Mouse (Mus musculus): ENCODE measurements around the gene Knl1. TPM values are rescaled to one million over a fixed set of nuclear protein-coding genes. Genes with fewer than 3 reads are reported as not detected.

Knl1 gene
- polyA plus RNA-seq, 1 experiment from 2014 or later: 1.2 TPM

GRCm38 (mm10) chr2:119106583-119106982 is 59.7 kb downstream of the Knl1 start:
- H3K27ac ChIP-seq: no peak overlapping the region
- 0 out of 2 replicates have a peak, but pooled peaks cover 5% of the 10 kb centered on the region for H3K36me3 ChIP-seq (ENCODE audit: inconsistent target)

DNA sequence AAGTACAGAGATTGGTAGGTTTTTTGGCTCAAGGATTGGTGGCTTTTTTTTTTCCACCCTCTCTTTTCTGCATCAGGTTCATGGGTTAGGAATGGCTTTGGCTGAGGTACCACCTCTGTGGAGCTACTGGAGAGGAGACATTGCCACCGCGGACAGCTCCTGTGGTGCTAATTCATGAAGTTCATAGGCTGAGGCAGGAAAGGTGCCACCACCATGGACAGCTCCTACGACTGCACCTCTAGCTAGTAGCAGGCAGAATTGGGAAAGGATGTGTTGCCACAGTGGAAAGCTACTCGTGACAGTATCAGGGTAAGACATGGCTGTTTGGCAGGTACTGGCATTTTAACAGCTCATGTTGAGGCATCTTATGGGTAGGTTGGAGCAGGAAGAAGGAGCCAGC is 61.6 kb downstream of the Knl1 start:
- WGBS (ENCODE audit: missing documents): 87% methylated on average over 4 of the region's 4 CpGs
- peaks cover 6% of the 10 kb centered on the region for H3K79me2 ChIP-seq (ENCODE audit: inconsistent target)
- no peaks in the 10 kb centered on the region for H3K36me3 ChIP-seq (ENCODE audit: inconsistent target)
- no peak overlapping the region for H3K27ac ChIP-seq
- no peak overlapping the region for H3K4me3 ChIP-seq (ENCODE audit: inconsistent target)

More at GRCm38 (mm10) chr2:119106583-119106982, 59.7 kb downstream of the Knl1 start:
- 83% methylated on average over 5 of the region's 5 CpGs for WGBS (ENCODE audit: missing documents)
- no peaks in the 10 kb centered on the region for H3K79me2 ChIP-seq (ENCODE audit: inconsistent target)
- H3K4me3 ChIP-seq (ENCODE audit: inconsistent target): no peak overlapping the region

DNA sequence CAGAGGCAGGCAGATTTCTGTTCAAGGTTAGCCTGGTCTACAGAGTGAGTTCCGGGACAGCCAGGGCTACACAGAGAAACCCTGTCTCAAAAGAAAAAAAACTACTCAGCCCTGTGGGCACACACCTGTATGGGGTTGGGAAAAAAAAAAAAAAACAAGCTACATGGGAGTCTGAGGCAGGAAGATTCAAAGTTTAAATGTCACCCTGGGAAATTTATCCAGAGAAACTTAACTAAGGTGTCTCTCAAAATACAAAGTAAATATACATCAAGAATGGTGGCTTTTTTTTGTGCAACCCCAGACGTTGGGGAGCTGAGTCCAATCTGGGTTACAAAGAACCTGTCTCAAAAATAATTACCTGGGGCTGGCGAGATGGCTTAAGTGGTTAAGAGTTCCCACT is 64.1 kb downstream of the Knl1 start:
- H3K79me2 ChIP-seq (ENCODE audit: inconsistent target): peaks cover 31% of the 10 kb centered on the region
- H3K4me3 ChIP-seq (ENCODE audit: inconsistent target): no peak overlapping the region
- no peaks in the 10 kb centered on the region for H3K36me3 ChIP-seq (ENCODE audit: inconsistent target)
- 90% methylated on average over 3 of the region's 3 CpGs for WGBS (ENCODE audit: missing documents)
- no peak overlapping the region for H3K27ac ChIP-seq

DNA sequence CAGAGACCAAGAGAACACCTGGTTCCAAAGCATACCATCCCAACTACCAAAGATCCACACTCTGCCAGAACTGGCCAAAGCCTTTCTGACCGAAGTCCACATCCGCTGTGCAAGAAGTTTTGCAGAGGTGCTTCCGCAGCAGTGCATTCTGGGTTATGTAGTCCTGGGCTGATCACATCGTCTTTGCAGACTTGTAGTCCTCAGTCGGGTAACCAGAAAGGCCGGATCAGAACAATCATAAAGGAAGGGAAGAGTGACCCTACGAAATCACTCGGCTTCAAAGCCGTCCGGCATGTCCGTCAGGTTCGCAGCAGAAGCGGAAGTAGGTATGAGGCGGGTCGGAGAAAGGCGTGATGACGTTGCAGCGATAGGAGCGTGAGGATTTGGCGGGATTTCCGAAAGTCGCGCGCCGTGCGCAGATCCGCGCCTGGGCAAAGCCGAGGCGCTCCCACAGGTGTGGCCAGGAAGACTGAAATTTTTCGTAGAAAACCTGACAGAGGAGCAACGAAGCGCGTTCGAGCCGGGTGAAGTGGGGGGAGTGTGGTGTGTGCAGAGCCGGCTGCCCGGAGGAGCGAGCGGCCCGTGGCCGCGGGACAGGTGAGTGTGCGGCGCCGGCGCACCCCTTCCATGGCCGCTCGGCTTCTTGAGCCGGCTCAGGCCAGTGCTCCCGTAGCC is 65.7 kb downstream of the Knl1 start, which contains the start of gene Rad51:
TSS of gene Rad51 (plus strand) at position 356 of the 675 bp plus-strand sequence.
- H3K4me3 ChIP-seq (ENCODE audit: inconsistent target): peak within 1 kb of the TSS; percentile 64
- H3K79me2 ChIP-seq (ENCODE audit: inconsistent target): peaks cover 32% of the 10 kb centered on the region
- WGBS (ENCODE audit: missing documents): 1% methylated on average over 50 of the region's 51 CpGs
- H3K36me3 ChIP-seq (ENCODE audit: inconsistent target): no peaks in the 10 kb centered on the region
- H3K27ac ChIP-seq: peak within 1 kb of the TSS; percentile 90

- WGBS (ENCODE audit: missing documents): 10% methylated on average over 20 of the region's 20 CpGs
- no peaks in the 10 kb centered on the region for H3K36me3 ChIP-seq (ENCODE audit: inconsistent target)
- H3K4me3 ChIP-seq (ENCODE audit: inconsistent target): peak overlapping the region; percentile 64
- peaks cover 32% of the 10 kb centered on the region for H3K79me2 ChIP-seq (ENCODE audit: inconsistent target)
- peak overlapping the region; percentile 24; the same call in 1 of the 2 replicates for H3K27ac ChIP-seq
Measured at GRCm38 (mm10) chr2:119113121-119113925, 66.4 kb downstream of the Knl1 start.

DNA sequence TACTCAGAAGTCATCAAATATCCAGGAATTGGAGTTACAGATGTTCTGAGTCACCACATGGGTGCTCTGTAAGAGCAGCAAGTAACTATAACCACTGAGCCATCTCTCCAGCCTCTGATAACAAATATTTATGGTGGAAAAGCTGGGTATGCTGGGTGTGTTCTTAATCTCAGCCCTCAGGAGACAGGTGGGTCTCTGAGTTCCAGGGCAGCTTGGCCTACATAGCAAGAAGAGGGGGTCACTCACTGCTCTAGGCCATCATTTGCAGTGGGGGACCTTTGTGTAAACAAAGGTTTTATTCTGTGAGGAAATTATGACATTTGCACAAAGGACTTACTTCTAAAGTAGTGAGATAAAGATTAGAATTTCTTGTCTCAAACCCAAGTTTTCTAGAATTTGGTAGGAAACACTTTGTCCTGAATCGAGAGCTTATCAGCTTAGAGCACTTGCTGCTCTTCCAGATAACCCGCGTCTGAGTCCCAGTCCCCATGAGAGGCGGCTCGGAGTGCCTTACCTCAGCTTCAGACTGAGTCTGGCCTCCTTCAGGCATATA is 89.5 kb downstream of the Knl1 start:
- Histone ChIP-seq H3K36me3 (ENCODE audit: inconsistent target) (peaks cover 58% of the 10 kb centered on the region), H3K4me3 (ENCODE audit: inconsistent target) (no peak overlapping the region), H3K79me2 (ENCODE audit: inconsistent target) (no peaks in the 10 kb centered on the region), H3K27ac (no peak overlapping the region)
- WGBS (ENCODE audit: missing documents): 85% methylated on average over 5 of the region's 5 CpGs

GRCm38 (mm10) chr2:119145199-119145598 is 98.3 kb downstream of the Knl1 start:
- H3K79me2 ChIP-seq (ENCODE audit: inconsistent target): no peaks in the 10 kb centered on the region
- whole genome bisulfite sequencing (ENCODE audit: missing documents): 100% methylated on average over 2 of the region's 2 CpGs
- H3K36me3 ChIP-seq (ENCODE audit: inconsistent target): peaks cover 96% of the 10 kb centered on the region

GRCm38 (mm10) chr2:119146435-119146834 is 99.5 kb downstream of the Knl1 start:
- no peak overlapping the region for H3K27ac ChIP-seq
- 98% methylated on average over 6 of the region's 6 CpGs for WGBS (ENCODE audit: missing documents)
- H3K4me3 ChIP-seq (ENCODE audit: inconsistent target): no peak overlapping the region
- H3K36me3 ChIP-seq (ENCODE audit: inconsistent target): peaks cover 96% of the 10 kb centered on the region
- no peaks in the 10 kb centered on the region for H3K79me2 ChIP-seq (ENCODE audit: inconsistent target)

More at GRCm38 (mm10) chr2:119145199-119145598, 98.3 kb downstream of the Knl1 start:
- Histone ChIP-seq H3K4me3 (ENCODE audit: inconsistent target) (no peak overlapping the region), H3K27ac (no peak overlapping the region)

GRCm38 (mm10) chr2:119147160-119147678 is 100.3 kb downstream of the Knl1 start:
- WGBS (ENCODE audit: missing documents): 97% methylated on average over 12 of the region's 22 CpGs

DNA sequence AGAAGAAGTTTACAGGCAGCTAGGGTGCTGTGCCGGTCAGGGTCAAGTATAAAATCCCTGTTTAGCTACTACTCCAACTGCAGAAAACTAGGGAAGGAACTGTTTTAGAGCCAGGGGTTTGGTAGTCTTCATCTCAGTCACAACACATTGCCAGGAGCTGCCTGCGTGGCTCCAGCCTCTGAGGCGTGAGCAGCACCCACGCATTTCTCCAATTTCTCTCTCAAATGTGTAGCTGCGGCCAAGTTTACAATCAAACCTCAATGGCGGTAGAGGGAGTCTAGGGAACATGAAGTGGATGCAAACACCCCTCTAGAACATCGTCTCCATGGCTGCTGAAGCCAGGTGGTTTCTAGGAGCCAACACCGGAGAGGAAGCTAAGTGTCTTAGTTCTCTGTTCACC is 100.9 kb downstream of the Knl1 start:
- Histone ChIP-seq H3K4me3 (ENCODE audit: inconsistent target) (no peak overlapping the region), H3K79me2 (ENCODE audit: inconsistent target) (no peaks in the 10 kb centered on the region), H3K27ac (no peak overlapping the region), H3K36me3 (ENCODE audit: inconsistent target) (peaks cover 96% of the 10 kb centered on the region)
- 95% methylated on average over 8 of the region's 8 CpGs for WGBS (ENCODE audit: missing documents)

More at GRCm38 (mm10) chr2:119147160-119147678, 100.3 kb downstream of the Knl1 start:
- Histone ChIP-seq H3K4me3 (ENCODE audit: inconsistent target) (no peak overlapping the region), H3K79me2 (ENCODE audit: inconsistent target) (no peaks in the 10 kb centered on the region), H3K36me3 (ENCODE audit: inconsistent target) (peaks cover 96% of the 10 kb centered on the region), H3K27ac (no peak overlapping the region)

DNA sequence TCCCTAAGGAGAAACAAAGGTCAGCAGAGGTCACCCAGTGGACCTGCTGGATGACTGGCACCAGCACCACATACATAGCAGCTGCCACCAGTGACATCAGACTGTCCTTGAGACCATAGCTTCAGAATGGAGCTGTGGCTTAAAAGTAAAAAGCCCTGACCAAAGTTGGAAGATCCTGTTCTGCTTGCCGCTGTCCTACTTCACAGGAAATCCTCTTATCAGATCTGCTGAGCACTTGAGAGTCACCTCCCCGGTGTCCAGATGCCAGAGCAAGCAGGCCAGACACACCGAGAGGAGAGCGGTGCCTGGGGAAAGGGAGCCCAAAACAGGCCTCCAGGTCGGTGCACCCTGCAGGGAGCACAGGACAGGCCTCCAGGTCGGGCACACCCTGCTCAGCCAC is 105.3 kb downstream of the Knl1 start:
- Histone ChIP-seq H3K4me3 (ENCODE audit: inconsistent target) (no peak overlapping the region), H3K36me3 (ENCODE audit: inconsistent target) (peaks cover 69% of the 10 kb centered on the region), H3K27ac (no peak overlapping the region), H3K79me2 (ENCODE audit: inconsistent target) (peaks cover 21% of the 10 kb centered on the region)
- WGBS (ENCODE audit: missing documents): 89% methylated on average over 6 of the region's 6 CpGs

DNA sequence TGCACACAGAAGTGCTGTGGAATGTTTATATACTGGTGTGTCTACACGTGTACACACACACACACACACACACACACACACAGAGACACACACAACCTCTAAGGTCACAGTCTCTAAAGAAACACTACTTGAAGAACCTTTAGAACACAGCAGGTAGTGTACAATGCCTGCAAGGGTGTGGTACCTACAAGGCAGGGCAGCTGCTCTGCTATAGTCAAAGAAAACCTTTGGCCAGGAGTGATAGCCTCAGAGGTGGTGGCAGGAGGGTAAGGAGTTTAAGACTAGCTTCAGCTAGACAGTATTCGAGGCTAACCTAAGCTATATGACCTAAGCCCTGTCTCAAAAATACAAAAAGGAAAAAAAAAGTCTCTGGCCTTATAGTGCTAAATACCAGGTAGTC is 107.8 kb downstream of the Knl1 start:
- no peak overlapping the region for H3K27ac ChIP-seq
- H3K4me3 ChIP-seq (ENCODE audit: inconsistent target): no peak overlapping the region
- WGBS (ENCODE audit: missing documents): 96% methylated on average over 2 of the region's 2 CpGs
- peaks cover 21% of the 10 kb centered on the region for H3K79me2 ChIP-seq (ENCODE audit: inconsistent target)
- H3K36me3 ChIP-seq (ENCODE audit: inconsistent target): peaks cover 46% of the 10 kb centered on the region; the same call in 1 of the 2 replicates
